Mouse (Mus musculus) stomach, embryonic 16.5 days (tissue): ENCODE measurements at regions not wholly inside any gene's neighbourhood (a gene's known extent, or its start where the extent isn't known, plus 50 kb on each side); places are given as distances from the start of the nearest gene placed in this dataset.

Source experiments
- ATAC-seq: fragments of 200-750 bp; cut with Nextera tagmentation; 2 replicates; pipeline ENCODE4 v1.8.0; 2017; ENCODE audit warnings: moderate number of reproducible peaks, moderate TSS enrichment; ENCODE audit not compliant: insufficient read depth, low FRiP score
- H3K27ac ChIP-seq: fragments of 300-500 bp; sonication (generic); 2 replicates; pipeline ENCODE4 v1.5.1; 2014; ENCODE audit warnings: low read length
- H3K27me3 ChIP-seq: fragments of 300-500 bp; sonication (generic); 2 replicates; pipeline ENCODE4 v1.6.1; 2014; ENCODE audit warnings: low read length, control low read depth, mixed read lengths; ENCODE audit not compliant: control insufficient read depth, insufficient read depth
- H3K36me3 ChIP-seq: fragments of 300-500 bp; sonication (generic); 2 replicates; pipeline ENCODE4 v1.6.1; 2014; ENCODE audit warnings: low read length; ENCODE audit not compliant: control insufficient read depth, insufficient read depth
- H3K4me1 ChIP-seq: fragments of 300-500 bp; sonication (generic); 2 replicates; pipeline ENCODE4 v1.6.1; 2014; ENCODE audit warnings: low read length, control low read depth, mixed read lengths; ENCODE audit not compliant: control insufficient read depth, insufficient read depth
- H3K4me2 ChIP-seq: fragments of 300-500 bp; sonication (generic); 2 replicates; pipeline ENCODE4 v1.6.1; 2014; ENCODE audit warnings: low read depth, low read length, mixed read lengths
- H3K4me3 ChIP-seq: fragments of 300-500 bp; sonication (generic); replicated peaks from 2 replicates; pipeline ENCODE4 v1.5.1; 2014; ENCODE audit warnings: mild to moderate bottlenecking, low read length
- H3K9ac ChIP-seq: fragments of 300-500 bp; sonication (generic); 2 replicates; pipeline ENCODE4 v1.6.1; 2014; ENCODE audit warnings: low read length
- H3K9me3 ChIP-seq: fragments of 300-500 bp; sonication (generic); replicated peaks from 2 replicates; pipeline ENCODE4 v1.6.1; 2016; ENCODE audit warnings: low read length, control low read depth; ENCODE audit not compliant: control insufficient read depth
- WGBS: fragments of 180-500 bp; shearing (Covaris S2); extraction: QIAGEN DNeasy Blood & Tissue Kit; methylation state at CpG from one replicate; pipeline ENCODE4 v1.1.7; 2014; 5-methylcytosine and 5-hydroxymethylcytosine counted together

GRCm38 (mm10) chr5:119010048-119010447, 449.6 kb downstream of the Med13l start:
- WGBS = 78% methylated on average over 14 of the region's 14 CpGs
- Histone ChIP-seq H3K4me1 (peaks cover 5% of the 10 kb centered on the region; the same call in 1 of the 2 replicates), H3K9ac (no peak overlapping the region), H3K4me2 (no peak overlapping the region), H3K27ac (no peak overlapping the region), H3K9me3 (no peaks in the 10 kb centered on the region), H3K4me3 (no peak overlapping the region), H3K36me3 (no peaks in the 10 kb centered on the region), H3K27me3 (peaks cover 14% of the 10 kb centered on the region)
- ATAC-seq = no peak; the same call in 1 of the 2 replicates

GRCm38 (mm10) chr5:119015181-119015580, 454.7 kb downstream of the Med13l start:
- H3K9ac ChIP-seq = no peak overlapping the region
- ATAC-seq = no peak
- no peaks in the 10 kb centered on the region for H3K9me3 ChIP-seq
- no peaks in the 10 kb centered on the region for H3K36me3 ChIP-seq
- no peaks in the 10 kb centered on the region for H3K27me3 ChIP-seq
- H3K4me1 ChIP-seq = no peaks in the 10 kb centered on the region
- no peak overlapping the region for H3K27ac ChIP-seq
- no peak overlapping the region for H3K4me2 ChIP-seq
- H3K4me3 ChIP-seq = no peak overlapping the region
- 86% methylated on average over 5 of the region's 5 CpGs for WGBS

DNA sequence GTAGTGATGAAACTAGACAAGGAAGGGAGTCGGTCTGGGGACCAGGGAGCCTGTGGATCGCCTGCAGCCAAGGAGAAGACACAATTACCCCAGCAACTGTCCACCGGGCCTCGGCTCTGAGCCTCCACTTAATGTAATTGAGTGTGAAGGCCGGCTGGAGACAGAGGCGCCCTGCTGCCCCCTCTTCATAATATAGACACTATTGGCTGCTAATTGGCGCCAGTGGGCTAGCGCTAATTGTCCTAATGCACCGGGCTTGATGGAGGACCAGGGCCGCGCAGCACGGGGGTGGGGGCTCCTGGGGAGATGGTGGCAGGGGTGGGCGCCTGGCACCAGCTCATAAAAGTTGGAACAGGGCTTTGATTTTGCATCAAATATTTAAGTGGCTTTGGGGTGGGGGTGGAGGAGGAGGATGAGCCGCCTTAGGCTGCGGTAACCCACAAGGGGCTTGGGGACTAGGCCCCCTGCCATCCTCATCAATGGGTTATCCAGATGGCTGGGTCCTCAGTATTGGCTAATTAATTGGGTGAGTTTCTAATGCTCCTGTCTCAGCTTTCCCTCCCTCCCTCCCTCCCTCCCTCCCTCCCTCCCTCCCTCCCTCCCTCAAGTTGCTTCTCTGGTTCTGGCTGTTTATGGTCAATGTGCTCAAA, 455.3 kb downstream of the Med13l start:
- no peak for ATAC-seq
- no peaks in the 10 kb centered on the region for H3K36me3 ChIP-seq
- WGBS = 39% methylated on average over 15 of the region's 15 CpGs
- no peak overlapping the region for H3K9ac ChIP-seq
- H3K4me3 ChIP-seq = no peak overlapping the region
- no peak overlapping the region for H3K27ac ChIP-seq
- no peaks in the 10 kb centered on the region for H3K9me3 ChIP-seq
- no peak overlapping the region for H3K4me2 ChIP-seq
- H3K27me3 ChIP-seq = no peaks in the 10 kb centered on the region
- no peaks in the 10 kb centered on the region for H3K4me1 ChIP-seq

- H3K4me1 ChIP-seq = no peaks in the 10 kb centered on the region
- H3K27me3 ChIP-seq = no peaks in the 10 kb centered on the region
- ATAC-seq = no peak
- 36% methylated on average over 4 of the region's 4 CpGs for WGBS
- H3K9ac ChIP-seq = no peak overlapping the region
- H3K9me3 ChIP-seq = no peaks in the 10 kb centered on the region
- H3K27ac ChIP-seq = no peak overlapping the region
- H3K4me2 ChIP-seq = no peak overlapping the region
- H3K4me3 ChIP-seq = no peak overlapping the region
- no peaks in the 10 kb centered on the region for H3K36me3 ChIP-seq
Measured at GRCm38 (mm10) chr5:119016420-119016819, 455.9 kb downstream of the Med13l start.

DNA sequence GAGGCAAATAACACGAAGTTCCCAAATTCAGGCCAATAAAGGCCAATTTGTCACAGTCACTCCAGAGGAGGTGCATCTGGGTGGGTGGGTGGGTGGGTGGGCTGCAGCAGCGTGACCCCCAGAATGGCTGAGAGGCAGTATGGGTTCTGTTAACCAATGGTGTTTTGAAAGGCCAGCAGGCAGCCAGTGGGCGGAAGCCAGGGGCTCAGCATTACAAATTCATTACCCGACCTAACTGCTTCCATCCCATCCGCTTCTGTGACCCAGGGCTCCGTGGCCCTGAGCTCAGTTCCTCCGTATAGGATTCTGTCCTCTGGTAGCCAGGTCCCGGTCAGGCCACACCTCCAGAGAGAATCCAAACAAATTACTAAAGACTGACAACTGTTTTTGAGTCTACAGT, 463.5 kb downstream of the Med13l start:
- Histone ChIP-seq H3K27me3 (no peaks in the 10 kb centered on the region), H3K4me1 (no peaks in the 10 kb centered on the region), H3K36me3 (no peaks in the 10 kb centered on the region), H3K9ac (no peak overlapping the region), H3K27ac (no peak overlapping the region), H3K4me2 (no peak overlapping the region), H3K4me3 (no peak overlapping the region), H3K9me3 (no peaks in the 10 kb centered on the region)
- 51% methylated on average over 8 of the region's 8 CpGs for WGBS
- ATAC-seq = no peak

DNA sequence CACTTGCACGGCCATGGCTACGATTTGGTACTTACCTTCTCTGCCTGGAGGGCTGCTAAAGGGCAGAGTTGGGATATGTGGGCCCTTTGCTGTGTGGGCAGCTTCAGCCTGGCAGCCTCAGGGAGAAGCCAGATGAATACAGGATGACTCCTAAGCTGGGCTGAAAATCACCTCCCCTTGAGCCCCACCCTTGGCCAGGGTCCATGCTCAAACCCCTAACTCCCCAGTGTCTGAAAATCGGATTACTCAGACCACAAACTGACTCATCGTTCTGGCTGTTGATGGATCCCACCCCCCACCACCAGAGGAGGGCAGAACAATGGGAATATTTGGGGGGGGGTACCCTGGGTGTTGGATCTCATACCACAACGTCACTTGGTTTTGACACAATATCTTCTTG, 471.6 kb downstream of the Med13l start:
- H3K4me3 ChIP-seq = no peak overlapping the region
- 78% methylated on average over 5 of the region's 5 CpGs for WGBS
- no peaks in the 10 kb centered on the region for H3K27me3 ChIP-seq
- H3K9me3 ChIP-seq = no peaks in the 10 kb centered on the region
- H3K4me1 ChIP-seq = no peaks in the 10 kb centered on the region
- no peak overlapping the region for H3K4me2 ChIP-seq
- H3K9ac ChIP-seq = no peak overlapping the region
- H3K27ac ChIP-seq = no peak overlapping the region
- no peak for ATAC-seq
- no peaks in the 10 kb centered on the region for H3K36me3 ChIP-seq

- WGBS = 69% methylated on average over 10 of the region's 10 CpGs
- Histone ChIP-seq H3K4me3 (no peak overlapping the region), H3K4me2 (no peak overlapping the region), H3K27ac (no peak overlapping the region), H3K36me3 (no peaks in the 10 kb centered on the region), H3K9me3 (no peaks in the 10 kb centered on the region), H3K4me1 (no peaks in the 10 kb centered on the region), H3K27me3 (no peaks in the 10 kb centered on the region), H3K9ac (no peak overlapping the region)
- ATAC-seq = no peak
Measured at GRCm38 (mm10) chr5:119044548-119044947, 484.1 kb downstream of the Med13l start.

DNA sequence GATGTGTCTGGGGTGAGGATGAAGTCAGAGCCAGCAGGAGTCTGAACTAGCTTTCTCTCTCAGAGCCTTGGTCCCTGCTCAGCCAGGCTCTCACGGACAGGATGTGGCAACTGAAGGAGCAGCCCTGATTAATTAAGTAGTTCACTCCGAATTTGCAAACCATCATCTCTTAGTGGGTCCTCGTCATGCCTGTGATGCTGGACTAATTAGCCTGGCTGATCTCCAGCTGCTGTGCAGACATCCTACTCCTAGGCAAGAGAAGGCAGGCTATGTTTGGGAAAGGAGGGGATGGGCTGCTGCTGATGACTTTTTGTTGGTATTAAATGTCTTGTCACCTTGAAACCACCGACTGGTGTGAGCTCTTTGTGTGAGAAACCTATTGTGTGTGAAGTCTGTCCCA, 487.1 kb downstream of the Med13l start:
- ATAC-seq = no peak
- Histone ChIP-seq H3K4me2 (no peak overlapping the region), H3K4me3 (no peak overlapping the region), H3K9ac (no peak overlapping the region), H3K27ac (no peak overlapping the region), H3K9me3 (no peaks in the 10 kb centered on the region), H3K4me1 (no peaks in the 10 kb centered on the region), H3K36me3 (no peaks in the 10 kb centered on the region), H3K27me3 (no peaks in the 10 kb centered on the region)
- WGBS = 43% methylated on average over 4 of the region's 4 CpGs

DNA sequence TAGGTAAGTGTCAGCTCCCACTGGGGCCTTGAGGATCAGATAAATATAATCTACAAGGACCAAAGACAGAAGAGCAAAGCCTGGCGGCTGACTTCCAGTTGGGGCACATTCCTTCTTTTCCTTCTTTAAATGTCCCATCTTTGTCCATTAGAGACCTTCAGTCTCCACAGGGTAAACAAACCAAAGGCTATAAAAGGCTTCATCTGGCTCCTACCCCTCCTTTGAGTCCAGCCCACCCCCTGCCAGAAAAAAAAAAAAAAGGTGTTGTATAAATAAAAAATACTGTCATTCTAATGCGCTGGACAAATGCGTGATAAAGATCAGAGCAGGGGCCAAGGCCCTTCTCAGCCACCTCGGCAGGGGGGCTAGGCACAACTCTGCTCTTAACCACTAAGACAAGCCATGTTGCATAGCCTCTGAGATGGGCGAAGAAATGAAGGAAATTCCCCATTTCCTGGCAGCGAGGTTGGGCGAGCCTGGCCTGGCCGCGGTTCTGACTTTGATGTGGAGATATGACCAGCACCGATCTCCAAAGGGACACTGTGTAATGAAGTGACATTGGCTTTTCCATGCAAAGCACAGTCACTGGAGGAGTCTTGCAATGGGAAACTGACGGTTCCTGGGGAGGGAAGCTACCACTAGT, 492.0 kb downstream of the Med13l start:
- no peak overlapping the region for H3K9ac ChIP-seq
- H3K4me3 ChIP-seq = no peak overlapping the region
- H3K4me2 ChIP-seq = no peak overlapping the region
- H3K27me3 ChIP-seq = no peaks in the 10 kb centered on the region
- no peak for ATAC-seq
- H3K36me3 ChIP-seq = no peaks in the 10 kb centered on the region
- no peaks in the 10 kb centered on the region for H3K4me1 ChIP-seq
- 30% methylated on average over 11 of the region's 11 CpGs for WGBS
- no peaks in the 10 kb centered on the region for H3K9me3 ChIP-seq
- H3K27ac ChIP-seq = no peak overlapping the region
